Mouse (Mus musculus) heart, postnatal 25 days (tissue): ENCODE measurements around the gene Olfml3. TPM values are rescaled to one million over a fixed set of nuclear protein-coding genes. Genes with fewer than 3 reads are reported as not detected.

ENCODE experiments used
- total RNA-seq, 2 experiments: library from RNA; stranded (reverse); gene quantifications; 2 replicates each; pipeline ENCODE4 v1.2.3; 2021

Gene Olfml3
- total RNA-seq, 2 experiments from 2014 or later, result 5.4 to 5.7 TPM

Other genes starting within 250 kb of the Olfml3 start
- gene Syt6, start 162.8 kb downstream of the Olfml3 start, total RNA-seq, result not detected
- 1 to 10 TPM in 1 of 2 experiments, not detected in 1; 1.8 TPM for gene Atg4a-ps, start 91.9 kb downstream of the Olfml3 start, total RNA-seq
- not detected for gene Gm10964, start 1.4 kb upstream of the Olfml3 start, total RNA-seq
- gene Hipk1, start 53.6 kb upstream of the Olfml3 start, total RNA-seq, result 100 to 1,000 TPM in 1 of 2 experiments, 10 to 100 TPM in 1; 90.0 to 101 TPM
- 1 to 10 TPM; 7.3 to 8.6 TPM for gene Dclre1b, start 71.4 kb upstream of the Olfml3 start, total RNA-seq
- 10 to 100 TPM; 11.7 to 14.9 TPM for gene Ap4b1, start 71.5 kb upstream of the Olfml3 start, total RNA-seq
- gene Gm43064, start 71.6 kb upstream of the Olfml3 start, total RNA-seq, result not detected
- not detected for gene Bcl2l15, start 94.6 kb upstream of the Olfml3 start, total RNA-seq
- gene Ptpn22, start 121.8 kb upstream of the Olfml3 start, total RNA-seq, result 1 to 10 TPM in 1 of 2 experiments, under 1 TPM in 1; 0.61 to 1.1 TPM
- 1 to 10 TPM; 6.7 to 8.7 TPM for gene Rsbn1, start 176.1 kb upstream of the Olfml3 start, total RNA-seq
- gene Phtf1, start 230.1 kb upstream of the Olfml3 start, total RNA-seq, result 1 to 10 TPM; 6.9 to 9.8 TPM